Mouse (Mus musculus) ovary, adult 18-20 months (tissue): Measurements from ENCODE around the gene Col13a1.

Experiments
- DNase-seq: peaks from one replicate; pipeline ENCODE4 v3.0.0; 2022; ENCODE audit warnings: low spot score, mixed read lengths

Col13a1 gene

GRCm38 (mm10) chr10:61827950-61828936, 150.7 kb downstream of the Col13a1 start:
- DNase-seq: no peak

DNA sequence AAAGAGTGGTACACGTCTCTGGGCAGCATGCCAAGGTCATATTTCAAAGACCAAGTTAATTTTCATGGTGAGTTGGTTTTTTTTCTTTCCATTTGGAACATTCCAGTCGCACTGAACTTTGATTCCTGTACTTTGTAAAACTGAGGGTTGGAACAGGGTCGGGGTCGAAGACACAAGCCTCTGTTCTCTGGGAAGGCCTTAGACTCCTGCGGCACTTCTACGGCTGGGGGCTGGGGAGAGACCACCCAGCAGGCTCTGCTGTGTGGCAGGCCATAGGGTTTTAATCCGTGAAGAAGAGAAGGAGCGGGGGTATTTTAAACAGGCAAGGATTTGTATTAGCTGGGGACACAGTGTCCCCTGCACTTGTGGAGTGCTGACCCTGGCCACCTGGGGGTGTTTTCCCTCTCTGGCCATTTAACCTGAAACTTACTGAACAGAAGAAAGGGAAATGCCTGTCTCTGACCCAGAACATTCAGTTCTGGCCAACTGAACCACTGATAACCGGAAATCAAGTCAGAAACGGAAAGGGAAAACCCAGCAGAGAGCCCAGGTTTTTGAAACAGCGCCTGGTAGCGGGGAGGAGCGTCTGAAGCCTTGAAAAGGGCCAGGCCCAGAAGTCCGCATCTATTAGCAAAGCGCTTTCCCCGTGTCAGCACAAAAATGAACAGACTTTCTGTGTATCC, 152.0 kb downstream of the Col13a1 start:
- DNase-seq: peak; percentile 23

DNA sequence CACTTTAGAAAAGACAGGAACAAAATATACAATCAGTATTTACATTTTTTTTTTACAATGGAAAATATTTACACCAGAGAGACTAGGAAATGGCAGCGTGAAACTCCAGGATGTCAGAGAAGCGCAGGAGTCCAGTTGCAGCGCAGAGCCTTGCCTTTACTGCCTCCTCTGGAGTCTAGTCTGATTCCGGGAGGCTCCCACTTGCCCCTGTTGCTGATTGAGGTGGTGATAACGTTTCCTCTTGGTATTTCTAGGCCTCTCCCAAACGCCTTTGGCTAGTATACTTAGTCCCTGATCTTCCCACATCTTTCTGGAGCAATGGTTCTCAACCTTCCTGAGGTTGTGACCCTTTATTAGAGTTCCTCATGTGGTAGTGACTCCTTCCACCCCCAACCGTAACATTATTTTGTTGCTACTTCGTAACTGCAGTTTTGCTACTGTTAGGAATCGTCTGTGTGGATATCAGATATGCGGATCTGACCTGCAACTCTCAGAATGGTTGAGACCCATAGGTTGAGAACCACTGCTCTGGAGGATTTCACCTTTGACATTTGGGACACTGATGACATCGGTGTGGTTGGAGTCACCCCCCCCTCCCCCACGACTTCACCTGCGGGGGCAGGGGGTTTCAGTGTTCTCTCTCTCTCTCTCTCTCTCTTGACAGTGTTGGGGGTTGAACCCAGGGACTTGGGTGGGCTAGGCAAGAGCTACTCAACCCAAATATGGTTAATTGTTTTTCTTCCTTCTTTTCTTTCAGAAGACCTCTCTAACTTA, 152.7 kb downstream of the Col13a1 start:
- no peak for DNase-seq

DNA sequence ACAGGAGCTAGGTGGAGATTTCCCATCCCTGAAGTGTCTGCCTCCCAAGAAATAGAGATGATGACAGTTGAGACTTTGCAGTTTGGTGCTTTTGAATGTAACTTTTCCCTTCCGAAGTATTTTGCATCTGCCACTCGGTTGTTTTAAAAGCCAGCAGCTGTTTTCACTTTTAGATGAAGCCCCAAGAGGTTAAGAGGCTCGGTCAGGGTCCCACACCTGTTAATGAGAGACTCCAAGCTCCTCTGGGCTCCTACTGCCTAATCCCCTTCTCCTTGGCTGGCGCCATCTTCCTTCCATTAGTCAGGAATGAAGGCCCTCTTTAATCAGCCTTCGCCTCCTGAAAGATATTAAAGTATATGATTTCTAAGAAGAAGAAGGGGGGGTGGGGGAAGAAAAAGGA, 153.4 kb downstream of the Col13a1 start:
- DNase-seq: no peak

- no peak for DNase-seq
Observed at GRCm38 (mm10) chr10:61823731-61824115, 155.2 kb downstream of the Col13a1 start.

DNA sequence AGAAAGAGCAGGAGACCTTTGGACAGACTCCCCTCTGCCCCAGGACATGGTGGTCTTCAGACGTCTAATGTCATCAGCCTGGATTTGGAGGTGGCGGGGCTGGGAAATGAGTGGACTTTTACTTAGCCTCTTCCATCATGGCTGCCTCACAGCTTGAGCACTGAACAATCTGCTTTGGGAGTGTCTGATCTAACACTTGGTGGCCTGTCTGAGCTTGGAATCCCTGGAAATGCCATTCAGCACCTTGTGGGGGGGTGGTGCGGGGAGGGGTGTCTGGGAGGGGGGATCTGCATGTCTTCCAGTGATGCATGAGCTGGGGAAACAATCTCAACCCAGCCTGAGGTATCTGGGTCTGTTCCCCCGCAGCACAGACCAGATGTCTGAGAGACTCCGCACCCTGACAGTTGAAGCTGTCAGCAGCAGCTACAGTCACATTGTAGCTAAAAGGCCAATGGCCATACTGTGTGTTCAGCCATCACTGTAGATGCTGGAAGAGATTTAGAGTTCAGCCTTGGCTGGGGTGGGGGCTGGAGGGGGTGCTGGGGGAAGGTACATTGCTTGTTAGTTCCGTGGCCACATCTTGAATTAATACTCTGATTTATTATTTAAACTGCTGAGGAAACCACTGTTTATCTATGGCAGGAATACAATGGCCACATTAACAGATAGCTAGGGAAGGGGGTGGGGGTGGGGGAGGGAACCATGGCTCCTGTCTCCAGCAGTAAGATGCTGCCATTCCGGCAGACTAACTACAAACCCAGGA, 155.8 kb downstream of the Col13a1 start:
- DNase-seq: no peak

DNA sequence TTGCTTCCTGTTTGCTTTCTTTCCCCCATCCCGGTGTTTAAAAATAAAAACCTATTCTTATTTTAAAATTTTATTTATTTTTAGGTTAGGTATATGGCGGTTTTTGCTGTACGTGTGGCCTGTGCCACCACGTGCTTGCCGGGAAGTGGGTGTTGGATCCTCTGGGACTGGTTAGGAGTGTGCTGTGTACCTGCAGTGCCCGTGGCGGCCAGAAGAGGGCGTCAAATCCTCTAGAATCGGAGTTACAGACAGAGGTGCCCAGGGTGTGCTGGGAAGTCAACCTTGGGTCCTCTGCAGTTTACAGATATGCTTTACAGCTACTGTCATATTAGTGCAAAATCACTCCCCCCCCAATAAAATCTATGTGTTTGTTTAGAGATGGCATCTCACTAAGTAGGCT, 158.9 kb downstream of the Col13a1 start:
- no peak for DNase-seq

GRCm38 (mm10) chr10:61811987-61812386, 166.9 kb downstream of the Col13a1 start:
- no peak for DNase-seq

DNA sequence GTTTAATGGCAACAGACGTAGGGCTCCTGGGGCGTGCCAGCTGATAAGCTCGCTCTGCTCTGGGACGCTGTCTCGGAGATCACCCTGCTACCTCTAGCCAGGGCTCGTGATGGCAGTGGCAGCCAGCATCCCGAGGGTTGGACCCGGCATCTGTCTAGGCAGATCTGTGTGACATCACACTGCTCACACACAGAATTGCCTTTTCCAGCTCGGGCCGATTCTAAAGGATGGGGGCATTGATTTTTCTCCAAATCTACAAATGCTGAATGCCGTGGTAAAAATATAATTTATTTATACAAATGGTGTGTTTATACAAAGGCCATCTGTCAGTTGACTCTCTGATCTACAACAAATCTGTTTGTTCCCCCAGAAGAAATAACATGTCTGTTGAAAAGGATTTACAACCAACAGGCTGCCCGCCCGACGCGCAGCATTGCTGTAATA, 180.8 kb downstream of the Col13a1 start:
- no peak for DNase-seq

DNA sequence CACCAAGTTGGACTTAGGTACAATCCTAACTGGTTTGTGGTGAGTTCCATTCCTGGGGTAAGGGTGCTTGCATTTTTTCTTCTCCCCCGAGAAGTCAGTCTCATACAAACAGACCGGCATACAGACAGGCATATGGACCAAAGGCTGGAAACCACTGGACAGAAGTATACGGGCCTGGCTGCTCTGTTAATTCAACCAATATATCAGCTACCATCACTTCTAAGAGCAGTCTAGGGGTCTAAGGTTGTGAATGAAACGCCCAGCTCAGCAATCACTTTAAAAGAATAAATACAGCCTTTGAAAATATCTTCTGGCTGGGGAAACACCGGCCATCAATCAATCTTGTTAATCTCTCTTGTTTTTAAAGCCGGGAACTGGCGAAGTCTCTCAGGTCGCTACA, 183.4 kb downstream of the Col13a1 start:
- DNase-seq: no peak

DNA sequence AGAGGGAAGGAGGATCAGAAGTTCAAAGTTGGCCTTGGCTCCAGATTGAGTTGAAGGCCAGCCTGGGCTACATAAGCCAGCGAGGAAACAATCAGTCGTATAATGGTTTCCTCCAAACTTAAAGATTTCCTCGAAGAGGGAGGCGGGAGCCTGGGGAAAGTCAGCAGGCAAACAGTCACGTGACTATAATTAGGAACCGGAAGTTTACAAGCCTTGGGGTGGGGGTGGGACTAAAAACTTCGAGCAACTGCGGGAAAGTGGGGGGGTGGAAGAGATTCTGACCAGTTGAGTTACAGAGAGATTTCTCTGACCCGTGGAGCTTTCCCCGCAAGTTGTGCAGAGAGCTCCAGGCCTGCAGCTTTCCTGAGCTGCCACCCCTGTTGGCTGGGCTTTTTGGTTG, 183.9 kb downstream of the Col13a1 start:
- no peak for DNase-seq

DNA sequence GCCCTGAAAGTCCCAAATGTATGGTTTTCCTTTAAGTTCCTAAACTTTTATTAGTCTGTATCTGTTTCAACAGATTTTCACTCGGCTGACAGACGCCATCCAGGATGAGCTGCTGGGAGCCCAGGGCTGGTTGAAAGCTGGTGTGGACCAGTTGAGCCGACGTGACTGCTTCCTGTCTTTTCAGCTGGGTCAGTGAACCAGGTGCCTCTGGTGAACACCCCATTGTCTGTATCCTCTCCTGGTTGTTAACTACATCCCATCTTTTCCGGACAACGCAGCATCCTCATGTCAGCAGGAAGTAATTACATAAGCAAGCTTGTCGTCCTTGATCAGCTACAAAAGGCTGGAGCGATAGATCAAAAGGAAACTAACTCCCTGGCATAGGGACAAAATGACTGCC, 185.9 kb downstream of the Col13a1 start:
- DNase-seq: no peak

GRCm38 (mm10) chr10:61788499-61788898, 190.4 kb downstream of the Col13a1 start:
- DNase-seq: no peak
